Mouse (Mus musculus): Measurements from ENCODE around the gene Cpsf7.

DNA sequence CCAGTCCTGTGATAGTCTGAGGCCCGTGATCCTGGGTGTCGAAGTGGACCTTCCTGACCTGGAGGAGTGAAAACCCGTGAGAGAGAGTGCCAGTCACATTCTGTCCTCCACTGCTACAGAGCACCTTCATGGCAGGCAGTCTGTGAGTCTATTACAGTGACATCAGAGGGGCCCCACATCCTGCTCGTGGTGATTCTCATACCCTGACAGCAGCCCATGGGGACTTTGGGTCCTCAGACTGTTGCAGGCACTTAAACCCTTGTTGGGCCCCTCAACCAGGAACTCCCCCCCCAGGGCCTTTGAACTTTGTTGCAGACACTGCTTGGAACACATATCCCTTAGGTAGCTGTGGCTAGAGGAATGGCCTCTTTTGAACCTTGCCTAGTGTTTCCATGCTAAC is 45.5 kb upstream of the Cpsf7 start:
- TF ChIP-seq CTCF (IDR thresholded peaks at IDR 0.05) (no peak), POLR2A (IDR thresholded peaks at IDR 0.05; ENCODE audit: insufficient read depth, low read depth, low read length) (no peak), EP300 (IDR thresholded peaks at IDR 0.05; ENCODE audit: insufficient read depth, low read depth, low read length) (no peak)

All from heart, adult 2 months (tissue).